Mouse (Mus musculus) limb, embryonic 13.5 days (tissue): ENCODE data around the gene Clk2. TPM values are rescaled to one million over a fixed set of nuclear protein-coding genes. Genes with fewer than 3 reads are reported as not detected.
"Not testable (repeated sequence)": the region's sequence is repeated elsewhere in the genome, so short reads cannot be mapped to it uniquely, and the experiment has no call there.

Experiments used
- ATAC-seq: fragments of 200-750 bp; cut with Nextera tagmentation; 2 replicates; pipeline ENCODE4 v1.8.0; 2017; ENCODE audit warnings: low read depth, moderate number of reproducible peaks, moderate TSS enrichment; ENCODE audit not compliant: low FRiP score
- H3K27ac ChIP-seq: fragments of 300-500 bp; sonication (generic); 2 replicates; pipeline ENCODE4 v1.5.1; 2015; ENCODE audit warnings: inconsistent platforms, mild to moderate bottlenecking, moderate library complexity
- H3K27me3 ChIP-seq: fragments of 300-500 bp; sonication (generic); 2 replicates; pipeline ENCODE4 v1.6.1; 2015; ENCODE audit warnings: mild to moderate bottlenecking, inconsistent platforms
- H3K36me3 ChIP-seq: fragments of 300-500 bp; sonication (generic); 2 replicates; pipeline ENCODE4 v1.6.1; 2015; ENCODE audit warnings: inconsistent platforms, mild to moderate bottlenecking, moderate library complexity
- H3K4me1 ChIP-seq: fragments of 300-500 bp; sonication (generic); 2 replicates; pipeline ENCODE4 v1.6.1; 2015; ENCODE audit warnings: inconsistent platforms
- H3K4me2 ChIP-seq: fragments of 300-500 bp; sonication (generic); replicated peaks from 2 replicates; pipeline ENCODE4 v1.6.1; 2015; ENCODE audit warnings: inconsistent platforms, mild to moderate bottlenecking, moderate library complexity
- H3K4me3 ChIP-seq: fragments of 300-500 bp; sonication (generic); 2 replicates; pipeline ENCODE4 v1.5.1; 2015; ENCODE audit warnings: moderate library complexity, mild to moderate bottlenecking, inconsistent platforms
- H3K9ac ChIP-seq: fragments of 300-500 bp; sonication (generic); 2 replicates; pipeline ENCODE4 v1.6.1; 2015; ENCODE audit warnings: mild to moderate bottlenecking, inconsistent platforms
- H3K9me3 ChIP-seq: fragments of 300-500 bp; sonication (generic); 2 replicates; pipeline ENCODE4 v1.6.1; 2016; ENCODE audit warnings: inconsistent platforms
- WGBS: fragments of 180-500 bp; shearing (Covaris S2); methylation state at CpG from one replicate; pipeline ENCODE4 v1.1.7; 2015; 5-methylcytosine and 5-hydroxymethylcytosine counted together
- polyA plus RNA-seq: library from polyadenylated mRNA; unstranded; fragments of >200 nt; fragmentation: Nextera tagmentation; extraction: Ambion mirVana; gene quantifications from 2 replicates; pipeline ENCODE4 v1.2.1, GENCODE M21; 2015

Clk2 gene
- polyA plus RNA-seq, 1 experiment from 2014 or later: 32.3 TPM

GRCm38 (mm10) chr3:89215853-89216252 is 51.3 kb downstream of the Clk2 start:
- ATAC-seq: no peak
- Histone ChIP-seq H3K27ac (peak overlapping the region; percentile 98), H3K4me1 (peaks cover 34% of the 10 kb centered on the region), H3K9me3 (no peaks in the 10 kb centered on the region), H3K27me3 (no peaks in the 10 kb centered on the region), H3K4me3 (peak overlapping the region; percentile 84), H3K9ac (peak overlapping the region; percentile 86), H3K4me2 (peak overlapping the region; percentile 83), H3K36me3 (peaks cover 38% of the 10 kb centered on the region)
- WGBS: 0% methylated on average over 6 of the region's 6 CpGs

GRCm38 (mm10) chr3:89216407-89216806 is 51.8 kb downstream of the Clk2 start:
- ATAC-seq, H3K27me3 ChIP-seq, H3K27ac ChIP-seq, H3K4me3 ChIP-seq, H3K9me3 ChIP-seq: not testable (repeated sequence)
- WGBS: 69% methylated on average over 7 of the region's 7 CpGs
- peaks cover 34% of the 10 kb centered on the region for H3K4me1 ChIP-seq
- 0 out of 2 replicates have a peak overlapping the region, but pooled peaks have one; percentile 35 for H3K9ac ChIP-seq
- H3K4me2 ChIP-seq: peak overlapping the region; percentile 83
- peaks cover 41% of the 10 kb centered on the region for H3K36me3 ChIP-seq

- Histone ChIP-seq H3K27ac (no peak overlapping the region), H3K9me3 (no peaks in the 10 kb centered on the region), H3K9ac (peak overlapping the region; percentile 39), H3K4me3 (no peak overlapping the region), H3K4me1 (peaks cover 19% of the 10 kb centered on the region), H3K27me3 (no peaks in the 10 kb centered on the region), H3K4me2 (no peak overlapping the region), H3K36me3 (peaks cover 48% of the 10 kb centered on the region)
- 97% methylated on average over 1 of the region's 1 CpGs for WGBS
- ATAC-seq: no peak
Observed at GRCm38 (mm10) chr3:89218271-89218670, 53.7 kb downstream of the Clk2 start.

- 44% methylated on average over 8 of the region's 8 CpGs for WGBS
- H3K27ac ChIP-seq: no peak overlapping the region
- H3K9ac ChIP-seq: 0 out of 2 replicates have a peak overlapping the region, but pooled peaks have one; percentile 8
- H3K4me3 ChIP-seq: no peak overlapping the region
- H3K4me1 ChIP-seq: peaks cover 17% of the 10 kb centered on the region
- ATAC-seq: no peak
- no peaks in the 10 kb centered on the region for H3K9me3 ChIP-seq
- H3K27me3 ChIP-seq: no peaks in the 10 kb centered on the region
- no peak overlapping the region for H3K4me2 ChIP-seq
- H3K36me3 ChIP-seq: peaks cover 60% of the 10 kb centered on the region
Observed at GRCm38 (mm10) chr3:89219546-89219945, 55.0 kb downstream of the Clk2 start.

- Histone ChIP-seq H3K4me3 (no peak overlapping the region), H3K9me3 (no peaks in the 10 kb centered on the region), H3K36me3 (peaks cover 72% of the 10 kb centered on the region), H3K27me3 (no peaks in the 10 kb centered on the region), H3K9ac (no peak overlapping the region), H3K27ac (no peak overlapping the region), H3K4me1 (peaks cover 15% of the 10 kb centered on the region), H3K4me2 (no peak overlapping the region)
- WGBS: 30% methylated on average over 5 of the region's 5 CpGs
- ATAC-seq: no peak
Observed at GRCm38 (mm10) chr3:89221167-89221566, 56.6 kb downstream of the Clk2 start.

GRCm38 (mm10) chr3:89224796-89225195 is 60.2 kb downstream of the Clk2 start:
- H3K4me1 ChIP-seq: peaks cover 41% of the 10 kb centered on the region
- H3K4me2 ChIP-seq: no peak overlapping the region
- H3K4me3 ChIP-seq: no peak overlapping the region
- no peak overlapping the region for H3K27ac ChIP-seq
- no peak for ATAC-seq
- H3K9me3 ChIP-seq: no peaks in the 10 kb centered on the region
- H3K36me3 ChIP-seq: peaks cover 48% of the 10 kb centered on the region
- peaks cover 8% of the 10 kb centered on the region for H3K27me3 ChIP-seq
- H3K9ac ChIP-seq: no peak overlapping the region
- 81% methylated on average over 11 of the region's 11 CpGs for WGBS

- Histone ChIP-seq H3K27me3 (peaks cover 13% of the 10 kb centered on the region), H3K4me3 (no peak overlapping the region), H3K4me2 (peak overlapping the region; percentile 85), H3K36me3 (peaks cover 44% of the 10 kb centered on the region), H3K4me1 (peaks cover 41% of the 10 kb centered on the region), H3K9ac (peak overlapping the region; percentile 64; the same call in 1 of the 2 replicates), H3K27ac (no peak overlapping the region), H3K9me3 (no peaks in the 10 kb centered on the region)
- no peak for ATAC-seq
- 61% methylated on average over 12 of the region's 12 CpGs for WGBS
Observed at GRCm38 (mm10) chr3:89225321-89225815, 60.8 kb downstream of the Clk2 start.

- H3K9me3 ChIP-seq: no peaks in the 10 kb centered on the region
- H3K4me1 ChIP-seq: peaks cover 41% of the 10 kb centered on the region
- peak overlapping the region; percentile 46 for H3K4me3 ChIP-seq
- H3K4me2 ChIP-seq: peak overlapping the region; percentile 85
- ATAC-seq: no peak
- H3K36me3 ChIP-seq: peaks cover 42% of the 10 kb centered on the region
- H3K27ac ChIP-seq: no peak overlapping the region
- H3K9ac ChIP-seq: peak overlapping the region; percentile 64
- WGBS: 53% methylated on average over 4 of the region's 4 CpGs
- peaks cover 16% of the 10 kb centered on the region for H3K27me3 ChIP-seq
Observed at GRCm38 (mm10) chr3:89225918-89226317, 61.3 kb downstream of the Clk2 start.

- Histone ChIP-seq H3K36me3 (peaks cover 37% of the 10 kb centered on the region), H3K9me3 (no peaks in the 10 kb centered on the region)
Observed at GRCm38 (mm10) chr3:89226361-89226760, 61.8 kb downstream of the Clk2 start.

More at GRCm38 (mm10) chr3:89226361-89226760, 61.8 kb downstream of the Clk2 start:
- H3K4me1 ChIP-seq: peaks cover 41% of the 10 kb centered on the region
- H3K4me2 ChIP-seq: peak overlapping the region; percentile 85
- H3K9ac ChIP-seq: peak overlapping the region; percentile 64
- H3K4me3 ChIP-seq: peak overlapping the region; percentile 46
- no peak overlapping the region for H3K27ac ChIP-seq
- peaks cover 20% of the 10 kb centered on the region for H3K27me3 ChIP-seq
- 26% methylated on average over 11 of the region's 11 CpGs for WGBS
- ATAC-seq: no peak

Other genes with a start within 250 kb of the Clk2 start
- 26.7 and 27.1 TPM in 2 replicates for gene Ash1l, start 214.2 kb upstream of the Clk2 start, polyA plus RNA-seq
- 147 and 151 TPM in 2 replicates for gene Dap3, start 213.6 kb upstream of the Clk2 start, polyA plus RNA-seq
- gene Rusc1, start 71.5 kb upstream of the Clk2 start, polyA plus RNA-seq: 30.9 and 32.7 TPM in 2 replicates
- gene Gm43738, start 63.7 kb upstream of the Clk2 start, polyA plus RNA-seq: not detected in 2 replicates
- 194 and 207 TPM in 2 replicates for gene Fdps, start 62.8 kb upstream of the Clk2 start, polyA plus RNA-seq
- 0.33 and 0.68 TPM in 2 replicates for gene Pklr, start 28.7 kb upstream of the Clk2 start, polyA plus RNA-seq
- 2.0 and 3.0 TPM in 2 replicates for gene Hcn3, start 4.6 kb upstream of the Clk2 start, polyA plus RNA-seq
- 115 and 119 TPM in 2 replicates for gene Scamp3, start 12.7 kb downstream of the Clk2 start, polyA plus RNA-seq
- 34.0 and 35.2 TPM in 2 replicates for gene Fam189b, start 18.3 kb downstream of the Clk2 start, polyA plus RNA-seq
- gene Gba, start 38.1 kb downstream of the Clk2 start, polyA plus RNA-seq: 35.6 and 40.2 TPM in 2 replicates
- 63.7 and 69.8 TPM in 2 replicates for gene Thbs3, start 50.4 kb downstream of the Clk2 start, polyA plus RNA-seq
- 202 and 205 TPM in 2 replicates for gene Mtx1, start 62.3 kb downstream of the Clk2 start, polyA plus RNA-seq
- 0.64 and 1.1 TPM in 2 replicates for gene Muc1, start 64.3 kb downstream of the Clk2 start, polyA plus RNA-seq
- 332 and 333 TPM in 2 replicates for gene Krtcap2, start 81.2 kb downstream of the Clk2 start, polyA plus RNA-seq
- gene Trim46, start 81.5 kb downstream of the Clk2 start, polyA plus RNA-seq: 6.1 and 6.8 TPM in 2 replicates
- gene Dpm3, start 94.6 kb downstream of the Clk2 start, polyA plus RNA-seq: 120 and 126 TPM in 2 replicates
- 85.5 and 88.8 TPM in 2 replicates for gene Slc50a1, start 105.8 kb downstream of the Clk2 start, polyA plus RNA-seq
- 44.0 and 46.2 TPM in 2 replicates for gene Efna1, start 116.3 kb downstream of the Clk2 start, polyA plus RNA-seq
- gene Efna3, start 158.2 kb downstream of the Clk2 start, polyA plus RNA-seq: 27.4 and 30.6 TPM in 2 replicates
- 49.0 and 51.6 TPM in 2 replicates for gene Efna4, start 173.2 kb downstream of the Clk2 start, polyA plus RNA-seq
- gene Adam15, start 185.2 kb downstream of the Clk2 start, polyA plus RNA-seq: 50.3 and 52.2 TPM in 2 replicates
- gene Dcst2, start 197.2 kb downstream of the Clk2 start, polyA plus RNA-seq: 0.27 and 0.34 TPM in 2 replicates
- 0.38 and 0.51 TPM in 2 replicates for gene Dcst1, start 200.5 kb downstream of the Clk2 start, polyA plus RNA-seq
- gene Zbtb7b, start 230.0 kb downstream of the Clk2 start, polyA plus RNA-seq: 1.1 and 2.0 TPM in 2 replicates
- not detected in 2 replicates for gene Lenep, start 238.0 kb downstream of the Clk2 start, polyA plus RNA-seq
- gene Flad1, start 247.1 kb downstream of the Clk2 start, polyA plus RNA-seq: 27.1 and 28.2 TPM in 2 replicates